Mouse (Mus musculus): ENCODE measurements around the gene Acaca. TPM values are rescaled to one million over a fixed set of nuclear protein-coding genes. Genes with fewer than 3 reads are reported as not detected.

The Acaca gene
- polyA plus RNA-seq, 1 experiment, result 7.9 TPM

DNA sequence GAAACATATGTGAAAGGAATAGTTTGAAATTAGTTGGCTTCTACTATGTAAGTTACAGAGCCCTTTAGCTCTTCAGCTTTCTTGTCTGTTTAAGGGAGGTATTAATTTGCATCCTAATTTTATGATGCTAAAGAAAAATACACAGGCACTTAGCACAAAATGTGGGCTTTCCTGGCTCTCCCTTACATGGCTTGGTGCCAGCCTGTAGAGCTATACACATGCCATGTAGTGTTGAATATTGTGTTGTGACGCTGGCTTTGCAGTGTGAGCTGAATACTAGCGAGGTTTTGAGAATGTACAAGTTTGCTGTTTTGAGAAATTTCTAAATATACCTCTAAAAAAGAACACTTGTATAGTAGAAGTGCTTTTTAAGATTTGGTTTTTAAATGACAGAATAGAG lies 218.3 kb downstream of the Acaca start:
- H3K4me3 ChIP-seq (replicated peaks), result no peak overlapping the region
- peaks cover 44% of the 10 kb centered on the region for H3K36me3 ChIP-seq (replicated peaks; ENCODE audit: low read length)
- H3K9me3 ChIP-seq, result no peaks in the 10 kb centered on the region
- TF ChIP-seq GATA1 (IDR thresholded peaks at IDR 0.05; ENCODE audit: borderline replicate concordance, low read length) (no peak), FLI1 (IDR thresholded peaks at IDR 0.05; ENCODE audit: low read length) (no peak)
- peaks cover 27% of the 10 kb centered on the region for H3K4me1 ChIP-seq
- no peaks in the 10 kb centered on the region for H3K27me3 ChIP-seq (replicated peaks)

DNA sequence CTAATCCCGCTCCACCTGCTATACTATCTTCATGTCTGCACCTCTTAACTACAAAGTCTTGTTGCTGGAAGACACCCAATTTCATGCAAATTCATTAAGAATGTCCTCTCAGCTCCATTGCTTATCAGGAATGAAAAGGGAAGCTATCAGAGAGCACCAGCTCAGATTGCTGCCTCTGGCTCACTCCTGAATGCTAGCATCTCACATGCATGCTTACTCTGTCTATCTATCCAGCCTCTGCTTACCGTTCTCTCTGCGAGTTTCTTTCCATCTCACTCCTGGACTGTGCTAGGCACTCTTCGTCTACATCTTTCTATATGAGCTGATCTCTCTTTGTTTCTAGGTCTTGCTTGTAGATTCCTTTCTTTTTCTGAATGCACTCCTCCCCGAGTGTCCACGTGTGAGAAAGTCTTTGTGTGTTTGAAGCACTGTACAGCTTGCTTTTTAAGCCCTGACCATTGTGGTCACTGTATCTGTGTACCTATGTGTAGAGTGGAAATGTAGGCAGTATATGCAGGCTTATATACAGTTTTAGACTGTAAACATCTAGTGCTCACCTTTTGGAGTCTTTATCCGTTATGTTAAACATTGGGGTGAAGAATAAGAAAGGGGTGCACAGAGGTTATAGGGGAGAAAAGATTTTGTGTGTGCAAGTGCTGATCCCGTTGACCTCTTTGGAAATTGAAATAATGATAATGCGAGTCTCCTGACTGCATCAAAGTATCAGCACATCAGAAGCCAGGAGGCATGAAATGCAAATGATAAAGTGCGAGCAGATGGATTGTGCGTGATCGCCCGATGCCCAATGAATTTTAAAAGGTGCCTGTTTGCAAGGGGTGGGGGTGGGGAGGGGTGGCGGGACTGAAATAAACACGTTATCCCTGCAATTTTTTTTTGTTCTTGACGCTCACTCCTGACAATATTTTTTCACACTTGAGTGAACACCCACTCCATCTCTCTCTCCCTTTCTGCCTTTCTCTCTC lies 219.7 kb downstream of the Acaca start:
- Histone ChIP-seq H3K36me3 (replicated peaks; ENCODE audit: low read length) (peaks cover 44% of the 10 kb centered on the region), H3K4me3 (replicated peaks) (no peak overlapping the region), H3K27me3 (replicated peaks) (no peaks in the 10 kb centered on the region), H3K4me1 (peaks cover 25% of the 10 kb centered on the region), H3K9me3 (no peaks in the 10 kb centered on the region)
- TF ChIP-seq GATA1 (IDR thresholded peaks at IDR 0.05; ENCODE audit: borderline replicate concordance, low read length) (no peak), FLI1 (IDR thresholded peaks at IDR 0.05; ENCODE audit: low read length) (no peak)

DNA sequence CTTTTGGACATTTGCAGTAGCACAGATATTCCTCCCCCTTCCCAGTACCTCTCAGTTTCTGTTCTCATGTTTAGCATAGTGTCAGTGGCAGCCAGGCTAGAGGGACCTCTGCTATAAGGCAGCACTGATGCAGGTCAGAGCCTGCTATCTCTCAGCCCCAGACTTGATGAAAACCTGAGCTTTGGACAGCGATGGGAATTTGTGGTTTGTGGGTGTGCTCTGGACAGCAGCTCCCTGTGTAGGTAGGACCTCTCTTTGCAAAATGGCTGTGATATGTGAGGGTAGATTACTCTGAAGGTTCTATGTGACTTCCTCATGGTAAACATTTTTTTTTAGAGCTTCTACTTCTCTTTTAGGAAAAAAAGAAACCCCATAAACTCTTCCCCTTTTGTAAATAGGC lies 221.7 kb downstream of the Acaca start:
- peaks cover 50% of the 10 kb centered on the region for H3K36me3 ChIP-seq (replicated peaks; ENCODE audit: low read length)
- H3K27me3 ChIP-seq (replicated peaks), result no peaks in the 10 kb centered on the region
- TF ChIP-seq FLI1 (IDR thresholded peaks at IDR 0.05; ENCODE audit: low read length) (no peak), GATA1 (IDR thresholded peaks at IDR 0.05; ENCODE audit: borderline replicate concordance, low read length) (no peak)
- peak overlapping the region; percentile 29 for H3K4me3 ChIP-seq (replicated peaks)
- peaks cover 20% of the 10 kb centered on the region for H3K4me1 ChIP-seq
- no peaks in the 10 kb centered on the region for H3K9me3 ChIP-seq

DNA sequence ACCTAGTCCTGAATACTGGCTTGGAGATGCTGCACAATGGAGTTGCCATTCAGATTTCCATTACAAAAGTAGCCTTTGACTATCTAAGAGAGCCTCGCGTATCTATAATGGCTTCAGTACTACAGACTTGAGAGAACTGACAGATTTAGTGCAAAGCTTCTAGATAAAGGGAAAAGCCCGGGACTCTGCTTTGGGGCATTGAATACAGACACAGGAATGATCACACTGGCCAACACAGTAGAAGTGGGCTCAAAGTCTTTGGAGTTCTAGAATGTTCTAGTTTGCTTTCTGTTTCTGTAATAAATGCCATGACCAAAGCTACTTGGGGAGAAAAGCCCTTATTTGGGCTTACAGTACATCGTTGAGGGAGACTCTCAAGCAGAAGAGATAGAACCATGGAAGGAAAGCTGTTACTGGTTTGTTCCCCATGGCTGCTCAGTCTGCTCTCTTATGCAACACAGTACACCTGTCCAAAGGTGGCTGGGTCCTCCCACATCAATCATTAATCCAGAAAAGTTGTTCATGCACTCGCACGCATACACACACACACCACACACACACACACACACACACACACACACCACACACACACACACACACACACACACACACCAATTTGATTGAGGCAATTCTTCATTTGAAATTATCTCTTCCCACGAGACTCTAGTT lies 223.7 kb downstream of the Acaca start:
- H3K36me3 ChIP-seq (replicated peaks; ENCODE audit: low read length), result peaks cover 48% of the 10 kb centered on the region
- H3K4me1 ChIP-seq, result peaks cover 23% of the 10 kb centered on the region
- TF ChIP-seq GATA1 (IDR thresholded peaks at IDR 0.05; ENCODE audit: borderline replicate concordance, low read length) (no peak), FLI1 (IDR thresholded peaks at IDR 0.05; ENCODE audit: low read length) (no peak)
- H3K27me3 ChIP-seq (replicated peaks), result no peaks in the 10 kb centered on the region
- H3K4me3 ChIP-seq (replicated peaks), result no peak overlapping the region
- H3K9me3 ChIP-seq, result no peaks in the 10 kb centered on the region

DNA sequence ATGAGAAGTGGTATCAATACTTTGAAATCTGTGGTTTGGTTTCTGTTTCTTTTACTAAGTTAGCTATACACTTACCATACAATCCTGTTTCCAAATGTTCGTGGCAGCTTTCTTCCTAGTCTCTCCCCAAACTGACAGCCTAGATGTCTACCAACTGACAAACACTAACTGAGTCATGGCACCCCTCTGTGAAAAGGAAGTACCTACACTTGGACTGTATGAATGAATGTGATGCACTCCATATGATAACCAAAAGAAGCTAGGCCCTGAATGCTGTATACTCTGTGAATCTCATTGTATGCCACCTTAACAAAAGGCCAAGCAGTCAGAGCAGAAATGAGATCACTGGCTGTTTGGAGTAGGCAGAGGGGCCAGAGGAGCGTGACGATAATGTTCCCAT lies 227.8 kb downstream of the Acaca start:
- peaks cover 50% of the 10 kb centered on the region for H3K36me3 ChIP-seq (replicated peaks; ENCODE audit: low read length)
- TF ChIP-seq GATA1 (IDR thresholded peaks at IDR 0.05; ENCODE audit: borderline replicate concordance, low read length), result no peak
- no peak for TF ChIP-seq FLI1 (IDR thresholded peaks at IDR 0.05; ENCODE audit: low read length)
- H3K4me3 ChIP-seq (replicated peaks), result no peak overlapping the region
- peaks cover 10% of the 10 kb centered on the region; the same call in 1 of the 2 replicates for H3K4me1 ChIP-seq
- H3K9me3 ChIP-seq, result no peaks in the 10 kb centered on the region
- H3K27me3 ChIP-seq (replicated peaks), result no peaks in the 10 kb centered on the region

DNA sequence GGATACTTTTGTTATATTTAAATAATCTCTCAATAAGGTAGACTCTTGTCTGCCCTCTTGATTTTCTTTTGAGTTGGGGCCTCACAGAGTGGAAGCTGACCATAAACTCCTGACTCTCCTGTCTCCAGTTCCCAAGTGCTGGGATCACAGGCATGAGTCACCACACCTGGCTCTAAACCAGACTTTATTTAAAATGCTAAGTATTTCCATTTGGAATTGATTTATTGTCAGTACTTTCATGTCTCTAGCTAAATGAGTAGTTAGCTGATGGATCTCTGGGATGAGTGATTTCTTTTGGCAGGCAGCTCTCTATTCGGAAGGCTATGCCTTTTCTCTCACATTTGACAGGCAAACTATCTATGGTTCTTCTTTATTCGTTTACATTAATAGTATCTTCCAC lies 228.3 kb downstream of the Acaca start:
- H3K4me1 ChIP-seq, result peaks cover 10% of the 10 kb centered on the region; the same call in 1 of the 2 replicates
- H3K27me3 ChIP-seq (replicated peaks), result no peaks in the 10 kb centered on the region
- no peak overlapping the region for H3K4me3 ChIP-seq (replicated peaks)
- H3K9me3 ChIP-seq, result no peaks in the 10 kb centered on the region
- TF ChIP-seq FLI1 (IDR thresholded peaks at IDR 0.05; ENCODE audit: low read length), result no peak
- TF ChIP-seq GATA1 (IDR thresholded peaks at IDR 0.05; ENCODE audit: borderline replicate concordance, low read length), result no peak
- H3K36me3 ChIP-seq (replicated peaks; ENCODE audit: low read length), result peaks cover 50% of the 10 kb centered on the region

DNA sequence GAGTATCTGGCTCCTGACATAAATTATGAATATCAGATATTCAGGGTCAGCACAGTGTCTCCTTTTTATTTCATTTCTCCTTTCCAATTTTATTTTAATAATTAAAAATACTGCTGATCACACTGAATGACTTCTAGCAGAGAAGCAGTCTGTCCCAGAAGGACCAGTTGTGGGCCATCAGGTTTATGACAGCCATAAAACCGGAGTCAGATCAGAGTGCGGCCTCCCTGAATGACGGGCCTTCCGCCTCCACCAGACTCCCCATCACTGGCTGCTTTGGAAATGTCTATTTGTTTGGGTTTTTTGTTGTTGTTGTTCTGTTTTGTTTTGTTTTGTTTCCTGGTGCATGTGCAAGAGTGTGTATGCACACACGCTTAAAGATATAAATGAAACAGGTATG lies 232.1 kb downstream of the Acaca start:
- Histone ChIP-seq H3K27me3 (replicated peaks) (no peaks in the 10 kb centered on the region), H3K4me3 (replicated peaks) (no peak overlapping the region), H3K4me1 (0 out of 2 replicates have a peak, but pooled peaks cover 3% of the 10 kb centered on the region), H3K36me3 (replicated peaks; ENCODE audit: low read length) (peaks cover 61% of the 10 kb centered on the region), H3K9me3 (no peaks in the 10 kb centered on the region)
- TF ChIP-seq GATA1 (IDR thresholded peaks at IDR 0.05; ENCODE audit: borderline replicate concordance, low read length) (no peak), FLI1 (IDR thresholded peaks at IDR 0.05; ENCODE audit: low read length) (no peak)

DNA sequence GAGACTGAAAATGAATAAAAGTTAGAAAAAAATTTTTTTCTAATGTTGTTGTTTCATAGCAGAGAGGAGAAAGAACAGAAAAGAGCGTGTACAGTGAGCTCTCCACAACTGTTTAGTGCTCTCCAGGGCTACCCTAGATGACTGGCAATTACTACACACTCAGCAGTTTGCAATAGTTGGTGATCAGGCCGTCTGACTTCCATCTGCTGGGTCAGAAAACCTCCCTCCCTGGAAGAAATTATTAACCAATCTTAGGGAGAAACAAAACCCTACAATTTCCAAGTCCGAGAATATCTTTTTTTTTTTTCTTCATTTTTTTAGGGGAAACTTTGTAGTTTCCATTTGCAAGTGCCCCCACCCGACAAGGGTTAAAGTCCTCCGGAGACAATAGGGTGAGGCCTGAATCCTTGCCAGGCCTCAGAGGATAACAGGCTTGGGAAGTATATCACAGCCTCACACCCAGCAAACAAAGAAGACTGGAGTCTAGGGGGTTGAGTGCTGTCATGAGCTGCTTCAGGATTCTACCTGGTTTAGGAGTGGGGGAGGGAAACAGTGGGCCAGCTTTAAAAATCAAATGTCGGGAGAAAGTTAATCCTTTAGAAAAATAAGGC lies 233.3 kb downstream of the Acaca start:
- H3K9me3 ChIP-seq, result no peaks in the 10 kb centered on the region
- no peaks in the 10 kb centered on the region for H3K4me1 ChIP-seq
- peaks cover 64% of the 10 kb centered on the region for H3K36me3 ChIP-seq (replicated peaks; ENCODE audit: low read length)
- no peaks in the 10 kb centered on the region for H3K27me3 ChIP-seq (replicated peaks)
- TF ChIP-seq GATA1 (IDR thresholded peaks at IDR 0.05; ENCODE audit: borderline replicate concordance, low read length), result no peak
- TF ChIP-seq FLI1 (IDR thresholded peaks at IDR 0.05; ENCODE audit: low read length), result no peak
- no peak overlapping the region for H3K4me3 ChIP-seq (replicated peaks)

DNA sequence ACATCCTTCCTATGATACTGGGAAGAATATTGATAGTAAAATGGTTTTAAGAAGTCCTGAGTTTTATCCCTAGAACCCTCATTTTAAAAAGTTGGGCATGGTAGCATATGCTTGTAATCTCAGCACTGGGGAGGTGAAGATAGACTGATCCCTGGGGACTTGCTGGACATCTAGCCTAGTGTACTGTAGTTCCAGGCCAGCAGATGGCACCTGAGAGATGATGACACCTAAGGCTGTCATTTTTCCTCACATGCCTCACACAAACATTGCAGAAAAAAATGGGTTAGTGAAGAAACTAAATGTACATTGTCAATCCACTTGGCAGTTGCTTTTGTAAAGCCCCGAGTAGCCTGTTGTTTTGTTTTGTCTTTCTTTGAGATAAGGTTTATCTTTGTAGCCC lies 235.8 kb downstream of the Acaca start:
- Histone ChIP-seq H3K27me3 (replicated peaks) (no peaks in the 10 kb centered on the region), H3K9me3 (no peaks in the 10 kb centered on the region), H3K36me3 (replicated peaks; ENCODE audit: low read length) (peaks cover 77% of the 10 kb centered on the region), H3K4me1 (no peaks in the 10 kb centered on the region), H3K4me3 (replicated peaks) (no peak overlapping the region)
- TF ChIP-seq FLI1 (IDR thresholded peaks at IDR 0.05; ENCODE audit: low read length) (no peak), GATA1 (IDR thresholded peaks at IDR 0.05; ENCODE audit: borderline replicate concordance, low read length) (no peak)
